Mouse (Mus musculus): ENCODE data around the gene Clp1. TPM values are rescaled to one million over a fixed set of nuclear protein-coding genes. Genes with fewer than 3 reads are reported as not detected.

Clp1 gene
- total RNA-seq (2014; rRNA removed) (13.2 and 18.7 TPM in 2 replicates), polyA plus RNA-seq (2015; fragmentation: Nextera tagmentation; extraction: Ambion mirVana) (15.6 and 15.8 TPM in 2 replicates)

DNA sequence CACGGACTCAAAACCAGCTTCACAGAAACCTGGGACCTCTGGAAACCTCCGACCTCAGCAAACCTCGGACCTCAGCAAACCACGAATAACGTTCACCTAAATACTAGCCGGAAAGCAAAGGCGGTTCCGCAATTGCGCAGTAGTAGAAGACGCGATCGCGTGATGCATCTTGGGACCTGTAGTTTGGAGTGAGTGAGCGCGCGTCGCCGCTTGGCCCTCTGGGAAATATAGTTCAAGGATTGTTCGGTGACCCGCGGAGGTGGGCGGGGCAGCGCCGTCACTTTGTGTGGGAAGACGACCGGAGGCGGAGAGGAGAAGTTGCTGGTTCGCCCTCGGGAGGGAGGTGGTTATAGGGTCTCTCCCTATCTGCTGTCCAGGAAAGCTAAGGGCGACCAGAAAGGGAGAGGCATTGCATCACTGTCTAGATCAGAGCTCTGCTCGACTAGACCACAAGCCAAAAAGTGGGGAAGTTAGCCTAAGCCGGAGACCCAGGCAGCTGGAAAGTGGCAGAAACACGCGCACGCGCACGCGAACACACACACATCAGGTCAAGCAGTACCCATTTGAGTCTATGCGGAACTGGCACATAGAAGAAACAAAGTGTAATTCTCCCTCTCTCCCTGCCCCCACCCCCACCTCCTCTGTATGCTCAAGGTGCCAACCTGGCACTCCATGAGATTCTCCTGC lies at the start of gene Clp1:
Clp1 (minus strand) TSS at position 179 of the 687 bp plus-strand sequence.
- peak within 1 kb of the TSS; percentile 87 for H3K4me2 ChIP-seq (ENCODE audit: low read depth)
- peaks cover 9% of the 10 kb centered on the region; the same call in 1 of the 2 replicates for H3K4me1 ChIP-seq (ENCODE audit: insufficient read depth)
- peak within 1 kb of the TSS; percentile 66 for H3K9ac ChIP-seq
- 1% methylated on average over 39 of the region's 39 CpGs for WGBS
- DNase-seq = peak; percentile 96
- peaks cover 10% of the 10 kb centered on the region for H3K36me3 ChIP-seq (ENCODE audit: insufficient read depth)
- peak; percentile 27 for TF ChIP-seq CTCF (IDR thresholded peaks at IDR 0.05; ENCODE audit: low read depth)
- ATAC-seq = peak; percentile 98
- peak within 1 kb of the TSS; percentile 51 for H3K4me3 ChIP-seq (ENCODE audit: low read depth, low read length)
- no peaks in the 10 kb centered on the region for H3K27me3 ChIP-seq (ENCODE audit: insufficient read depth, low read length)
- no peaks in the 10 kb centered on the region for H3K9me3 ChIP-seq (ENCODE audit: low read length)
- H3K27ac ChIP-seq (ENCODE audit: low read depth, low read length) = peak within 1 kb of the TSS; percentile 75

- ATAC-seq (no peak), DNase-seq (peak; percentile 9)
- H3K9me3 ChIP-seq (ENCODE audit: low read length) = no peaks in the 10 kb centered on the region
- no peak for TF ChIP-seq CTCF (IDR thresholded peaks at IDR 0.05; ENCODE audit: low read depth)
- no peaks in the 10 kb centered on the region for H3K36me3 ChIP-seq (ENCODE audit: insufficient read depth)
- no peaks in the 10 kb centered on the region for H3K27me3 ChIP-seq (ENCODE audit: insufficient read depth, low read length)
- 61% methylated on average over 6 of the region's 6 CpGs for WGBS
- peak overlapping the region; percentile 35; the same call in 1 of the 2 replicates for H3K27ac ChIP-seq (ENCODE audit: low read depth, low read length)
- H3K9ac ChIP-seq = no peak overlapping the region
- no peak overlapping the region for H3K4me3 ChIP-seq (ENCODE audit: low read depth, low read length)
- H3K4me1 ChIP-seq (ENCODE audit: insufficient read depth) = peaks cover 5% of the 10 kb centered on the region; the same call in 1 of the 2 replicates
- H3K4me2 ChIP-seq (ENCODE audit: low read depth) = no peak overlapping the region
Observed at GRCm38 (mm10) chr2:84775665-84776064, 48.5 kb upstream of the Clp1 start.

- Histone ChIP-seq H3K4me1 (ENCODE audit: insufficient read depth) (peaks cover 5% of the 10 kb centered on the region; the same call in 1 of the 2 replicates), H3K36me3 (ENCODE audit: insufficient read depth) (no peaks in the 10 kb centered on the region), H3K9ac (peak within 1 kb of the TSS; percentile 37), H3K4me3 (ENCODE audit: low read depth, low read length) (0 out of 2 replicates have a peak within 1 kb of the TSS, but pooled peaks have one; percentile 11), H3K27ac (ENCODE audit: low read depth, low read length) (peak within 1 kb of the TSS; percentile 35; the same call in 1 of the 2 replicates), H3K27me3 (ENCODE audit: insufficient read depth, low read length) (no peaks in the 10 kb centered on the region), H3K9me3 (ENCODE audit: low read length) (no peaks in the 10 kb centered on the region), H3K4me2 (ENCODE audit: low read depth) (peak within 1 kb of the TSS; percentile 42)
- ATAC-seq (no peak), DNase-seq (no peak)
- WGBS = 61% methylated on average over 9 of the region's 9 CpGs
- TF ChIP-seq CTCF (IDR thresholded peaks at IDR 0.05; ENCODE audit: low read depth) = no peak
Observed at GRCm38 (mm10) chr2:84775241-84775640, 48.1 kb upstream of the Clp1 start, which contains the start of gene Serping1. Serping1 (minus strand) TSS chr2:84775444.

DNA sequence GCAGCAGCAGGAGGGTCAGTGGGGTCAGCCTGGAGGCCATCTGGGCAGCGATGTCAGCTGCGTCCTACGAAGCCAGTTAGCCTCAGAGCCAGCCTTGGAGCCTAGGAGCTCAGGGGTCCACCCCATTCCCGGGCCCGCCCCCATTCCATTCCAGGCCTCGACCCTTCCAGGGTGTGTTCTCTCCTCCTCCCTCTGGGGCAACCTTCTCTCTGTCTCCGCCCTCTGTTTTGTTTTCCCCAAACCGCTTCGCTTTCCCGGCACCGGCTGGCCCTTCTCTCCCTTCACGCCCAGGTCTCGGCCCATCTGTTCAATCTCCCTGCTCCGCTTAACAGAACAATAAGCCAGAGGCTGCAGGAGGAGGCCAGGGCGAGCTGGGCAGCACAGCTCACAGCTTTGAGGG lies 47.6 kb upstream of the Clp1 start:
- DNase-seq = peak; percentile 28
- peak; percentile 76 for ATAC-seq
- Histone ChIP-seq H3K9me3 (ENCODE audit: low read length) (no peaks in the 10 kb centered on the region), H3K36me3 (ENCODE audit: insufficient read depth) (no peaks in the 10 kb centered on the region), H3K4me3 (ENCODE audit: low read depth, low read length) (0 out of 2 replicates have a peak overlapping the region, but pooled peaks have one; percentile 11), H3K27me3 (ENCODE audit: insufficient read depth, low read length) (no peaks in the 10 kb centered on the region), H3K27ac (ENCODE audit: low read depth, low read length) (no peak overlapping the region), H3K4me1 (ENCODE audit: insufficient read depth) (peaks cover 5% of the 10 kb centered on the region; the same call in 1 of the 2 replicates), H3K4me2 (ENCODE audit: low read depth) (peak overlapping the region; percentile 42), H3K9ac (peak overlapping the region; percentile 37)
- TF ChIP-seq CTCF (IDR thresholded peaks at IDR 0.05; ENCODE audit: low read depth) = no peak
- WGBS = 6% methylated on average over 15 of the region's 15 CpGs

- no peaks in the 10 kb centered on the region for H3K36me3 ChIP-seq (ENCODE audit: insufficient read depth)
- 89% methylated on average over 5 of the region's 5 CpGs for WGBS
- ATAC-seq (no peak), DNase-seq (no peak)
- H3K9me3 ChIP-seq (ENCODE audit: low read length) = no peaks in the 10 kb centered on the region
- no peak overlapping the region for H3K27ac ChIP-seq (ENCODE audit: low read depth, low read length)
- no peaks in the 10 kb centered on the region for H3K27me3 ChIP-seq (ENCODE audit: insufficient read depth, low read length)
- H3K4me3 ChIP-seq (ENCODE audit: low read depth, low read length) = no peak overlapping the region
- no peak overlapping the region for H3K9ac ChIP-seq
- TF ChIP-seq CTCF (IDR thresholded peaks at IDR 0.05; ENCODE audit: low read depth) = no peak
- peaks cover 5% of the 10 kb centered on the region; the same call in 1 of the 2 replicates for H3K4me1 ChIP-seq (ENCODE audit: insufficient read depth)
- no peak overlapping the region for H3K4me2 ChIP-seq (ENCODE audit: low read depth)
Observed at GRCm38 (mm10) chr2:84773195-84773594, 46.0 kb upstream of the Clp1 start.

DNA sequence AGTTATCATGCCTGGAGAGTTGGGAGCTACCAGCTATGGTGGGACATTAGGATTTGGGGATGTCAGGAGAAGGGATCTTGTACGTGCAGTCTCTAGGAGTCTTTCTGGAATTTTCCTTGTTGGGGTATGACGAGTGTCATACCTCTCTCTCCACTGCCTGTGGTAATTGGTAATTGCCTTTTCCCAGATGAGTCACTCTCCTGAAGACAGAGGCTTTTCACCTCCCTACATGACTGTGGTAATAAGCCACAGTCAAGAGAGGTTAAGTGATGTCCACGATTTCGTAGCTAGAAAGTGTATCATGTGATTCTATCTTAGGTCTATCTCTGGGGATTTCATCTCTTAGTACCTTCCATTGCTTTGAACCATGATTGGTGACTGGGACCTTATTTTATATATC lies 45.3 kb upstream of the Clp1 start:
- WGBS = 89% methylated on average over 4 of the region's 4 CpGs
- no peaks in the 10 kb centered on the region for H3K27me3 ChIP-seq (ENCODE audit: insufficient read depth, low read length)

GRCm38 (mm10) chr2:84770501-84770900 lies 43.4 kb upstream of the Clp1 start:
- TF ChIP-seq CTCF (IDR thresholded peaks at IDR 0.05; ENCODE audit: low read depth) = no peak
- Histone ChIP-seq H3K4me3 (ENCODE audit: low read depth, low read length) (no peak overlapping the region), H3K4me1 (ENCODE audit: insufficient read depth) (peaks cover 5% of the 10 kb centered on the region; the same call in 1 of the 2 replicates), H3K9ac (no peak overlapping the region), H3K27me3 (ENCODE audit: insufficient read depth, low read length) (no peaks in the 10 kb centered on the region), H3K27ac (ENCODE audit: low read depth, low read length) (no peak overlapping the region), H3K9me3 (ENCODE audit: low read length) (no peaks in the 10 kb centered on the region), H3K36me3 (ENCODE audit: insufficient read depth) (no peaks in the 10 kb centered on the region), H3K4me2 (ENCODE audit: low read depth) (no peak overlapping the region)
- 77% methylated on average over 6 of the region's 6 CpGs for WGBS
- DNase-seq (no peak), ATAC-seq (no peak)

More for the DNA sequence above, 45.3 kb upstream of the Clp1 start:
- Histone ChIP-seq H3K27ac (ENCODE audit: low read depth, low read length) (no peak overlapping the region), H3K4me3 (ENCODE audit: low read depth, low read length) (no peak overlapping the region), H3K4me2 (ENCODE audit: low read depth) (no peak overlapping the region), H3K9ac (no peak overlapping the region), H3K4me1 (ENCODE audit: insufficient read depth) (peaks cover 5% of the 10 kb centered on the region; the same call in 1 of the 2 replicates), H3K36me3 (ENCODE audit: insufficient read depth) (no peaks in the 10 kb centered on the region), H3K9me3 (ENCODE audit: low read length) (no peaks in the 10 kb centered on the region)
- no peak for TF ChIP-seq CTCF (IDR thresholded peaks at IDR 0.05; ENCODE audit: low read depth)
- DNase-seq (no peak), ATAC-seq (no peak)

All from forebrain, postnatal 0 days (tissue).